Mouse (Mus musculus) testis, adult 2 months (tissue): ENCODE data around the gene Gfod1.

Source experiments
- CTCF ChIP-seq: fragments of 200-500 bp; IDR thresholded peaks from 2 replicates; pipeline ENCODE4 v1.5.1; 2012; ENCODE audit warnings: low read depth, mild to moderate bottlenecking, inconsistent platforms, low read length, moderate library complexity; ENCODE audit not compliant: control insufficient read depth, insufficient read depth, insufficient replicate concordance
- POLR2A ChIP-seq: fragments of 200-500 bp; IDR thresholded peaks from 2 replicates; pipeline ENCODE4 v1.6.1; 2012; ENCODE audit warnings: low read depth, mild to moderate bottlenecking, inconsistent platforms, low read length, moderate library complexity; ENCODE audit not compliant: control insufficient read depth

DNA sequence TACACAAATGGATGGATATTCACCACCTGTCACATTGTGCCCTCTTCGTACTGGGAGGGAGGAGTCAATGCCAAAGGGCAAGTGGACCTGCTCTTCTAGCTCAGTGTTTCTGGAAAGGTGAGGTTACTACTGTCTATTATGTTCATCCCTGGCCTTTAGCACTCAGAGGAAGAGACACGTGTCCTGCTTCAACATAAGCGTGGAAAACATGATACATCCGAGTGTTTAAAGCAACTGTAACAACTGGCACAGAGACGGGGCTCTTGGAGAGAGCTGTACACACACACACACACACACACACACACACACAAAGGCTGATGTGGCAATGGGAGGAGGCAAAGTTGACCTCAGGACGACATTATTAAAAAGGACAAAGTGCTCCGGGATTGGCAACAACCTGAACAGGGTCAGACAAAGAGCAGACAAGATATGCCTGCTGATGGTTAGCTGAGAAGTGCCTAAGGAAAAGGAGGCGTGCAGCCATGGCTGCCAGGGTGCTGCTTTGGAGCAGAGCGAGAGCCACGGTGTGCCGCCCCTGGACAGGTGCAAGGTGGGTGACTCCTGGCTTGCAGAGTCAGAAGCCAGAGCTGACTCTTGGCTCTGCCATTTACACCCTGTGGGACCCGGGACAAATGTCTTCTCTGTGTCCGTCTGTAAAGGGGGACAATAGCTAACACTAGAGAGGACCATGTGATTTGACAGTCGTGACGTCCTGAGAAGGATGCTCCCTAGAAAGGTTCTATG, 1.4 kb upstream of the Gfod1 start:
- TF ChIP-seq CTCF, result no peak
- TF ChIP-seq POLR2A, result no peak
